Mouse (Mus musculus) small intestine, adult 2 months (tissue): ENCODE measurements around the gene Gata1.

ENCODE experiments used
- CTCF ChIP-seq: fragments of 200-500 bp; IDR thresholded peaks from 2 replicates; pipeline ENCODE4 v1.5.1; 2012; ENCODE audit warnings: low read depth, mild to moderate bottlenecking, control low read depth, inconsistent platforms, low read length, moderate library complexity, mixed read lengths; ENCODE audit not compliant: insufficient replicate concordance, insufficient read length; ENCODE audit errors: extremely low read depth
- POLR2A ChIP-seq: fragments of 200-500 bp; IDR thresholded peaks from 2 replicates; pipeline ENCODE4 v1.6.1; 2012; ENCODE audit warnings: low read depth, mild to moderate bottlenecking, control low read depth, inconsistent platforms, low read length, moderate library complexity

DNA sequence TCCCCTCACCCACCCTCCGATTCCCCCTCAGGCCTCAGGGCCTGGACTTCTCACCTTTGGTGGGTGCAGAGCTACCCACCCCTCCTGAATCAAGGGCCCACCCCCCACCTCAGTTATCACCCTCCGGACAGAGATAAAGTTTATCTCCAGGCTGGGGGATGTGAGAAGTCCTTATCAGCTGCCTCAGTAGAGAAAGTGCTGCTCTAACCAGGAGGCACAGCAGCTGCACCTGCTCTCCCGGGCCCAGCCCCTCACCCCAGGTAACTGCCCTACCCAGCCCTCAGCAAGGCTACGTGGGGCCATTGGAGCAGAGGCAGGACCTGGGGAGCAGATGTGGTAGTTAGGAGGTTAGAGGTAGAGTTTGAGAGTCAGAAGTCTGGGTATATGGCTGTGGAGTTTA lies 11.7 kb downstream of the Gata1 start:
- TF ChIP-seq POLR2A (no peak), CTCF (no peak)
